Mouse (Mus musculus): ENCODE data around the gene Mmp28. TPM values are rescaled to one million over a fixed set of nuclear protein-coding genes. Genes with fewer than 3 reads are reported as not detected.
A peak's percentile ranks its signal among the peaks of the same experiment; 100 is the strongest.

The Mmp28 gene
- polyA plus RNA-seq, 1 experiment from 2014 or later, result 3.9 TPM

DNA sequence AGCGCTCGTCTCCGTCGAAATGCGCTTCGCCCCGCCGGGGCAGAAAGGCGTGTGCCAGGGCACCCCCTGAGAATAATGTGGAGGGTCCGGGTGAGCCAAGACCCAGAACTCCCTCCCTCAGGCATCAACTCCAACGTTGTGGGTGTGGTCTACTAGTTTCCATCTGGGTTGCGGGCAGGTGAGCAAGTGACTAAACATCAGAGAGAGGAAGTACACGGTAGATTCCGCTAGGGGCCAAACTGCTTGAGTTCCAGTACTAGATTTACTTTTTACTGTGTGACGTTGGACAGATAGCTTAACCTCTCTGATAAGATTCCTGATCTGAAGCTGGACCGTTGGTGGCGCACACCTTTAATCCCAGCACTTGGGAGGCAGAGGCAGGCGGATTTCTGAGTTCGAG lies 17.9 kb downstream of the Mmp28 start:
- Histone ChIP-seq H3K27ac (replicated peaks) (no peak overlapping the region), H3K27me3 (replicated peaks) (peaks cover 55% of the 10 kb centered on the region), H3K4me2 (peak overlapping the region; percentile 45), H3K4me3 (replicated peaks) (peak overlapping the region; percentile 19; the same call in 1 of the 2 replicates), H3K4me1 (peaks cover 39% of the 10 kb centered on the region), H3K9ac (replicated peaks) (no peak overlapping the region), H3K9me3 (replicated peaks) (no peaks in the 10 kb centered on the region), H3K36me3 (no peaks in the 10 kb centered on the region)
- ATAC-seq (ENCODE audit: low FRiP score), result no peak
- 30% methylated on average over 19 of the region's 19 CpGs for WGBS

DNA sequence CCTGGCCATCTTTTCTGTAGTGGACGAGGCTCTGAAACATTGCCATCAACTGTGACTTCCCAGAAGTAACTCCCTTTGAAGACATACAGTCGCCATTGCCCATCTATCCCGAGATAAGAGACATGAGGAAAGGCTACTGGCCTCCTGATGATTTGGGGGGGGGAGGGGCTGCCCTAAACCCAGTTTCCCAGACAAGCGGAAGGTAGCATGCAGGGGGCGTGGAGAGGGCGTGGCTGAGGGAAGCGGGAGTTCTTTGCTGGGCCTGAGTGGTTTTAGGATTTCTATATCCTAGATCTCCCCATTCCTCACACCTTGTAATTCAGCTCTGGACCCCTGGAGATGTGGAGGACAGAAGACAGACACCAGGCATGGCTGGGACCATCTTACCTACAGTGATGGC lies 19.0 kb downstream of the Mmp28 start:
- H3K27ac ChIP-seq (replicated peaks), result no peak overlapping the region
- WGBS, result 9% methylated on average over 7 of the region's 7 CpGs
- no peaks in the 10 kb centered on the region for H3K36me3 ChIP-seq
- H3K4me1 ChIP-seq, result peaks cover 33% of the 10 kb centered on the region
- H3K4me3 ChIP-seq (replicated peaks), result no peak overlapping the region
- no peak overlapping the region for H3K4me2 ChIP-seq
- ATAC-seq (ENCODE audit: low FRiP score), result no peak
- no peaks in the 10 kb centered on the region for H3K9me3 ChIP-seq (replicated peaks)
- H3K27me3 ChIP-seq (replicated peaks), result peaks cover 55% of the 10 kb centered on the region
- no peak overlapping the region for H3K9ac ChIP-seq (replicated peaks)

DNA sequence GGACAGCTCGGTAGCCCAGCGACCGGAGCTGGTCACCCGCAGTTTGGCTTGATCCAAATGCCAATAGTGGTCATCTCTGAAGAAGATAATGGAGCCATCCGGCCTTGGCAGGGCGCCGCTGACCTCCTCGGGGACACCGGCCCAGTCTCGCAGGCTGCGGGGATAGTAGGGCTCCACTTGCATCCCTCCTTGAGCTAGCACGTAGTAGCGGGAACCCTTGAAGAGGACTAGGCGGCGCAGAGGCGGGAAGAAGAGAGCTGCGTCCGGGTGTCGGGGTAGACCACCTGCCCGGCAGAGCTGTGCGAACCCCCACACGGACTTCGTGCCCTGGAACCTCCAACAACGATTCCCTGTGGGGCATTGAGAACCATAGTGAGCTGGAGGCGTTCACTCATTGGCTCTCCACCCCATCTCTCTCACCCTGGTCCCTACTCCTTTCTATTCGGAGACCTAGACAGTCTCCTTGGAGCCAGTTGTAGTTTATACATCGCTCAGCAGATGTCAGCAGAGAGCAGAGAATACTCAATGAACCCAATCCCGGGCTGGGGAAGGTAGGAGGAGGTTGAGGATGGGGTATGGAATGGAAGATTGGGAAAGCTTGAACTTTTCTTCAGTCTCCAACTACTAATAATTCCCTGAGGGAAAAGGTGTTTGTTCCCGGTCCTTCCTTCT lies 20.1 kb downstream of the Mmp28 start:
- WGBS, result 12% methylated on average over 29 of the region's 29 CpGs
- H3K36me3 ChIP-seq, result no peaks in the 10 kb centered on the region
- H3K9me3 ChIP-seq (replicated peaks), result no peaks in the 10 kb centered on the region
- no peak for ATAC-seq (ENCODE audit: low FRiP score)
- peaks cover 55% of the 10 kb centered on the region for H3K27me3 ChIP-seq (replicated peaks)
- H3K27ac ChIP-seq (replicated peaks), result no peak overlapping the region
- H3K4me1 ChIP-seq, result peaks cover 23% of the 10 kb centered on the region
- peak overlapping the region; percentile 58 for H3K4me2 ChIP-seq
- H3K4me3 ChIP-seq (replicated peaks), result peak overlapping the region; percentile 29
- peak overlapping the region; percentile 31; the same call in 1 of the 2 replicates for H3K9ac ChIP-seq (replicated peaks)

DNA sequence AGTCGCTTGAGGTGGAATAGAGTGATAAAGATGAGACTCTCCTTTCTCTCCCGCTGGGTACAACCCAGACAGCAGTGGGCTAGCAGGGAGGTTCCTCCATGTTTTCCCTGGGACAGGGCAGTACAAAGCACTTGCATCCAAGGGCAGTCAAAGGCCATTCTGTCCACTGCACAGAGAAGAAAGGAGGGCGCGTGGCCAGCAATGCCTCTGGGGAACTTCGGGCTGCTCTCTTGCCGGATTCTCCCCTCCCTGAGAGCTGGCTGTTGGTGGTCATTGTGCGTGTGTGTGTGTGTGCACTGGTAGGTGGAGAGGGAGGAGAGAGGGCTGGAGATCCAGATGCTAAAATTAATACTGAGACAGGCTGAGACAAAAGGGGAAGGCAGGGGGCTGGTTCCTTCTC lies 21.6 kb downstream of the Mmp28 start:
- Histone ChIP-seq H3K4me2 (peak overlapping the region; percentile 87), H3K27me3 (replicated peaks) (peaks cover 49% of the 10 kb centered on the region), H3K9me3 (replicated peaks) (no peaks in the 10 kb centered on the region), H3K36me3 (no peaks in the 10 kb centered on the region), H3K9ac (replicated peaks) (no peak overlapping the region), H3K4me1 (peaks cover 18% of the 10 kb centered on the region), H3K27ac (replicated peaks) (no peak overlapping the region), H3K4me3 (replicated peaks) (0 out of 2 replicates have a peak overlapping the region, but pooled peaks have one; percentile 58)
- 43% methylated on average over 7 of the region's 7 CpGs for WGBS
- no peak for ATAC-seq (ENCODE audit: low FRiP score)

GRCm38 (mm10) chr11:83440081-83441064 lies 22.5 kb downstream of the Mmp28 start:
- under 1% methylated on average over 67 of the region's 75 CpGs for WGBS
- peak; percentile 96 for ATAC-seq (ENCODE audit: low FRiP score)
- Histone ChIP-seq H3K36me3 (no peaks in the 10 kb centered on the region), H3K27me3 (replicated peaks) (peaks cover 43% of the 10 kb centered on the region), H3K27ac (replicated peaks) (no peak overlapping the region), H3K9me3 (replicated peaks) (no peaks in the 10 kb centered on the region), H3K9ac (replicated peaks) (peak overlapping the region; percentile 65), H3K4me1 (peaks cover 18% of the 10 kb centered on the region), H3K4me2 (peak overlapping the region; percentile 87), H3K4me3 (replicated peaks) (peak overlapping the region; percentile 58)

DNA sequence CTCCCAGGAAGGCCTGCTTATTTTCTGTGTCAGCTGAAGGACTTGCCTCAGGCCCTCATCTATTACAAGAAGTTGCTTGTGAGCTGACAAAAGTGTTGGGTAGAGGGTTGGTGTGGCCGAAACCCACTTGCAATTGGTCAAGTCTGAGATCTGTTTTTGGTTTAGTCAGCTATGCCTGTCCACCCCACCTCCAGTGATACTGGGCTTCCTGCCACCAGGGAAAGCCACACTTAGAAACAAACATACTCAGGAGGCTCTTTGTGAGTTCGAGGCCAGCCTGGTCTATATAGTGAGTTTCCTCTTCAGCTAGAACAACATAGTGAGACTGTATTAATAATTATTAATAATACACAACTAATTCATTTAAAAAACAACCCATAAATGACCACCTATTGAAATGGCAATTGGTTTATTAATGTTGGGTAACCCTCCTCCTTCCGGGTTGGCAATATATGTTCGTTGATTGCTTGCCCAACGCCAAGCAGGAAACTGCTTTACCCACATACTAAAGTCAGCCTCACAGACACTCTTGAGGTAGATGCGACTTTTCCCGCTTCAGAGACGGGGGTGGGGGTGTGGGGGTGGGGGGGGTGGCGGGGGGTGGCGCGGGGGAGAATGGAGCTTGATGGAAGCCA lies 23.3 kb downstream of the Mmp28 start:
- ATAC-seq (ENCODE audit: low FRiP score), result no peak
- H3K27me3 ChIP-seq (replicated peaks), result peaks cover 34% of the 10 kb centered on the region

GRCm38 (mm10) chr11:83437377-83437776 lies 25.5 kb downstream of the Mmp28 start, which contains the start of gene 1700020L24Rik:
TSS of gene 1700020L24Rik (plus strand) at chr11:83437677.
- 96% methylated on average over 1 of the region's 1 CpGs for WGBS
- no peak for ATAC-seq (ENCODE audit: low FRiP score)

More for the DNA sequence above, 23.3 kb downstream of the Mmp28 start:
- no peak overlapping the region for H3K9ac ChIP-seq (replicated peaks)
- no peaks in the 10 kb centered on the region for H3K36me3 ChIP-seq
- peaks cover 13% of the 10 kb centered on the region for H3K4me1 ChIP-seq
- peak overlapping the region; percentile 87 for H3K4me2 ChIP-seq
- H3K4me3 ChIP-seq (replicated peaks), result peak overlapping the region; percentile 58
- no peak overlapping the region for H3K27ac ChIP-seq (replicated peaks)
- 28% methylated on average over 11 of the region's 11 CpGs for WGBS
- H3K9me3 ChIP-seq (replicated peaks), result no peaks in the 10 kb centered on the region

DNA sequence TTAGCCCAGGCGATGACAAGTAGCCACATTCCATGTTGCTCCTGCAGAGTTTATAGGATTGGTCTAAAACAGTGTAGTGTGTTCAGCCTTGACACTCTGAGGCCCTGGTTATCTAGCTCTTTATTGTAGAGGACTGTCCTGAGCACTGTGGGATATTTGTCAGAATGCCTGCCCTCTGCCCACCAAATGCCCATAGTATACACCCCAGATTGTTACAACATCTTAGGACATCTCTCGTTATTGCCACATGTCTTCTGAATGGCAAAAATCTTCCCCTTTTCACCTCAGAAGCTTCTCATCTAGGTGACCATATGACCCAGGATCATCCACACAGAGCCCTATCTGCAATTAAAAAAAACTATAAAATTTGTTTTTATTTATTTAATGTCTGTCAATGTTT lies 30.3 kb downstream of the Mmp28 start:
- 81% methylated on average over 2 of the region's 2 CpGs for WGBS
- Histone ChIP-seq H3K4me3 (replicated peaks) (no peak overlapping the region), H3K4me1 (no peaks in the 10 kb centered on the region), H3K27me3 (replicated peaks) (peaks cover 6% of the 10 kb centered on the region; the same call in 1 of the 2 replicates), H3K9me3 (replicated peaks) (no peaks in the 10 kb centered on the region), H3K4me2 (no peak overlapping the region), H3K27ac (replicated peaks) (no peak overlapping the region), H3K9ac (replicated peaks) (no peak overlapping the region), H3K36me3 (no peaks in the 10 kb centered on the region)
- no peak for ATAC-seq (ENCODE audit: low FRiP score)

More at GRCm38 (mm10) chr11:83437377-83437776, 25.5 kb downstream of the Mmp28 start, which contains the start of gene 1700020L24Rik:
- Histone ChIP-seq H3K4me2 (no peak within 1 kb of the TSS), H3K9ac (replicated peaks) (no peak within 1 kb of the TSS), H3K4me3 (replicated peaks) (no peak within 1 kb of the TSS), H3K27me3 (replicated peaks) (peaks cover 15% of the 10 kb centered on the region), H3K9me3 (replicated peaks) (no peaks in the 10 kb centered on the region), H3K36me3 (no peaks in the 10 kb centered on the region), H3K4me1 (peaks cover 6% of the 10 kb centered on the region), H3K27ac (replicated peaks) (no peak within 1 kb of the TSS)

GRCm38 (mm10) chr11:83429355-83429754 lies 33.5 kb downstream of the Mmp28 start, which contains the start of gene Gas2l2:
TSS of gene Gas2l2 (minus strand) at chr11:83429455.
- Histone ChIP-seq H3K9ac (replicated peaks) (no peak within 1 kb of the TSS), H3K36me3 (no peaks in the 10 kb centered on the region), H3K27me3 (replicated peaks) (peaks cover 26% of the 10 kb centered on the region), H3K9me3 (replicated peaks) (no peaks in the 10 kb centered on the region), H3K4me1 (no peaks in the 10 kb centered on the region), H3K4me3 (replicated peaks) (no peak within 1 kb of the TSS), H3K4me2 (0 out of 2 replicates have a peak within 1 kb of the TSS, but pooled peaks have one; percentile 11), H3K27ac (replicated peaks) (no peak within 1 kb of the TSS)
- ATAC-seq (ENCODE audit: low FRiP score), result no peak
- 68% methylated on average over 5 of the region's 5 CpGs for WGBS

DNA sequence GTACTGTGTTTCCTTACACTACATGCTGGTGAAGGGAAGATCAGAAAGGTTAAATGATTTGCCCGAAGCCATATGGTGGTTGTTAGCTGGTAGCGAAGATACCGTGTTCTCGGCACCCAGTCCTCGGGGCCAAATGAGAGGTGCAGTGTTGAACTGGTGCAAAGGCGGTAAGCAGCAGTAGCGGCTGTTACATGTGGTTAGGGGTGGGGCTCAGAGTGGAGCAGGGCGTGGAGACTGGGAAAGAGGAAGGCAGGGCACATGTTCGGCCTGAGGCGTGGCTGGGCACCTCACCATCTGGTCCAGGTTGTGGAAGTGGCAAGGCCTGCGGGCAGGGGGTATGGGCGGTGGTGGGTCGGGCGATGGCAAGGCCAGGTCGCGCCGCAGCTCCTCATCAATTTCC lies 35.9 kb downstream of the Mmp28 start:
- H3K4me3 ChIP-seq (replicated peaks), result 0 out of 2 replicates have a peak overlapping the region, but pooled peaks have one; percentile 8
- no peaks in the 10 kb centered on the region for H3K36me3 ChIP-seq
- peaks cover 30% of the 10 kb centered on the region for H3K27me3 ChIP-seq (replicated peaks)
- WGBS, result 41% methylated on average over 17 of the region's 17 CpGs
- H3K4me2 ChIP-seq, result peak overlapping the region; percentile 39
- no peak overlapping the region for H3K27ac ChIP-seq (replicated peaks)
- no peak for ATAC-seq (ENCODE audit: low FRiP score)
- H3K9ac ChIP-seq (replicated peaks), result no peak overlapping the region
- H3K4me1 ChIP-seq, result no peaks in the 10 kb centered on the region
- H3K9me3 ChIP-seq (replicated peaks), result no peaks in the 10 kb centered on the region

GRCm38 (mm10) chr11:83424681-83425080 lies 38.2 kb downstream of the Mmp28 start:
- H3K4me3 ChIP-seq (replicated peaks), result no peak overlapping the region
- H3K4me2 ChIP-seq, result no peak overlapping the region
- H3K36me3 ChIP-seq, result no peaks in the 10 kb centered on the region
- no peaks in the 10 kb centered on the region for H3K9me3 ChIP-seq (replicated peaks)
- 11% methylated on average over 8 of the region's 8 CpGs for WGBS
- H3K9ac ChIP-seq (replicated peaks), result no peak overlapping the region
- peaks cover 42% of the 10 kb centered on the region for H3K27me3 ChIP-seq (replicated peaks)
- H3K27ac ChIP-seq (replicated peaks), result no peak overlapping the region
- peak; percentile 68; the same call in 1 of the 2 replicates for ATAC-seq (ENCODE audit: low FRiP score)
- no peaks in the 10 kb centered on the region for H3K4me1 ChIP-seq

Measured in neural tube, embryonic 15.5 days (tissue).